Comparison of ENCODE assay signal across 9 mouse cellular contexts in the genomic region with DNA sequence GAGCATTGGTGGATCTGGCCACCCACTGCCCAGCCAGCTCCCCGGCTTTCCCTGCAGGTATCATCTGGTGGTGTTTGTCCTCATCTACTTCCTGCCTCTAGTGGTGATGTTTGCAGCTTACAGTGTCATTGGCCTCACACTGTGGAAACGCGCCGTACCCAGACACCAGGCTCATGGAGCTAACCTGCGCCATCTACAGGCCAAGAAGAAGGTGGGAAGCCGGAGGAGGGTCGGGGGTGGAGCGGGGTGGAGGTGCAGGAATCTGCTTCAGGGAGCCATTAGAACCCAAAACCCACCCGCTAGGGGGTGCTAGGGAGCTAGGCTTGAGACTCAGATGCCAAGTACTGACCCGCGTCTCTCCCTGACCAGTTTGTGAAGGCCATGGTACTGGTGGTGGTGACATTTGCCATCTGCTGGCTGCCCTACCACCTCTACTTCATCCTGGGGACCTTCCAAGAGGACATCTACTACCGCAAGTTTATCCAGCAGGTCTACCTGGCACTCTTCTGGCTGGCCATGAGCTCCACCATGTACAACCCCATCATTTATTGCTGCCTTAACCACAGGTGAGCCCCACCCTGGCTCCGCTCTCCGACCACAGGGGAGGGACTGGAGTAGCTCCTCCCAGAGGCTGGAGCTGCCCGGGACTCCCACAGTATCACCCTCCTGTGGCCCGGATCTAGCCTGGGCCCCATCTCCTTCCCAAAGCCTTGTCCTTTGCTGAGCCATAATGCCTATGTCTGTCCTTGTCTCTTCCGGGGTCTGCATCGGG. TPM values are rescaled to one million over a fixed set of nuclear protein-coding genes. Genes with fewer than 3 reads are reported as not detected.
DNase-seq lines count a peak whose midpoint lies in the region; ATAC-seq and TF ChIP-seq lines count a peak whose summit lies in the region.
"Had no signal": no experiment of that assay in that cellular context is flagged by ENCODE, and none has a peak within 500 bp of the region (broad histone marks: within the 10 kb centered on the region; RNA-seq: fewer than 3 reads in every experiment).

No protein-coding gene starts in this region.

- no peaks in the 10 kb centered on the region for H3K36me3 ChIP-seq in limb, embryonic 15.5 days
- H3K36me3 ChIP-seq in midbrain, postnatal 0 days (ENCODE audit: insufficient read depth, low read length), result no peaks in the 10 kb centered on the region
- H3K36me3 ChIP-seq in stomach, embryonic 14.5 days (ENCODE audit: control insufficient read depth, insufficient read depth, low read length), result no peaks in the 10 kb centered on the region

- peak; percentile 73 for DNase-seq in 3134 (ENCODE audit: extremely low read depth, insufficient read length, low spot score)
- DNase-seq in WW6 (ENCODE audit: low read depth, low spot score), result peak; percentile 93
- DNase-seq in cerebellum, postnatal 4 days (ENCODE audit: low spot score in 2 of 2), result peak; percentile 50 to 72
- DNase-seq in gastrocnemius, postnatal 25 days, result peak; percentile 23
- DNase-seq in kidney, adult 18-20 months, result peak; percentile 67
- DNase-seq in midbrain, postnatal 0 days (ENCODE audit: low spot score), result peak; percentile 86

- WGBS in limb, embryonic 15.5 days, result 15% methylated on average over 18 of the region's 18 CpGs
- 16% methylated on average over 18 of the region's 18 CpGs for WGBS in midbrain, postnatal 0 days
- WGBS in stomach, embryonic 14.5 days, result 21% methylated on average over 18 of the region's 18 CpGs

- 0 out of 2 replicates have a peak, but pooled peaks have one; percentile 61 for ATAC-seq in limb, embryonic 15.5 days (ENCODE audit: insufficient number of reproducible peaks, low FRiP score, low TSS enrichment, low read depth)
- ATAC-seq in midbrain, postnatal 0 days (ENCODE audit: low FRiP score), result peak; percentile 79
- ATAC-seq in stomach, embryonic 14.5 days (ENCODE audit: insufficient number of reproducible peaks, insufficient read depth, low FRiP score, low read depth), result peak; percentile 55; the same call in 1 of the 2 replicates

- H3K9ac ChIP-seq in limb, embryonic 15.5 days, result no peak overlapping the region
- H3K9ac ChIP-seq in midbrain, postnatal 0 days (replicated peaks; ENCODE audit: low read length, poor library complexity, severe bottlenecking), result no peak overlapping the region
- no peak overlapping the region for H3K9ac ChIP-seq in stomach, embryonic 14.5 days (replicated peaks; ENCODE audit: low read depth, low read length)

- no peak overlapping the region for H3K4me2 ChIP-seq in limb, embryonic 15.5 days
- H3K4me2 ChIP-seq in midbrain, postnatal 0 days (ENCODE audit: low read depth, low read length, poor library complexity, severe bottlenecking), result no peak overlapping the region
- H3K4me2 ChIP-seq in stomach, embryonic 14.5 days (replicated peaks; ENCODE audit: low read depth, low read length), result no peak overlapping the region

- H3K9me3 ChIP-seq in limb, embryonic 15.5 days, result no peaks in the 10 kb centered on the region
- H3K9me3 ChIP-seq in midbrain, postnatal 0 days (ENCODE audit: low read length), result no peaks in the 10 kb centered on the region
- no peaks in the 10 kb centered on the region for H3K9me3 ChIP-seq in stomach, embryonic 14.5 days (ENCODE audit: control insufficient read depth, low read depth, low read length)

- no peak overlapping the region for H3K4me3 ChIP-seq in limb, embryonic 15.5 days
- no peak overlapping the region for H3K4me3 ChIP-seq in midbrain, postnatal 0 days (ENCODE audit: low read depth, low read length)
- no peak overlapping the region for H3K4me3 ChIP-seq in stomach, embryonic 14.5 days (ENCODE audit: low read depth, low read length)
- H3K4me3 ChIP-seq: erythroblast, embryonic 14.5 days had no signal

- peaks cover 6% of the 10 kb centered on the region; the same call in 1 of the 2 replicates for H3K4me1 ChIP-seq in limb, embryonic 15.5 days
- H3K4me1 ChIP-seq in midbrain, postnatal 0 days (ENCODE audit: insufficient read depth, low read length), result no peaks in the 10 kb centered on the region
- H3K4me1 ChIP-seq in stomach, embryonic 14.5 days (ENCODE audit: control insufficient read depth, insufficient read depth, low read length), result no peaks in the 10 kb centered on the region

- H3K27ac ChIP-seq in limb, embryonic 15.5 days, result no peak overlapping the region
- no peak overlapping the region for H3K27ac ChIP-seq in midbrain, postnatal 0 days (ENCODE audit: low read depth, low read length)
- H3K27ac ChIP-seq in stomach, embryonic 14.5 days (ENCODE audit: low read length), result no peak overlapping the region

- peak; percentile 79 for TF ChIP-seq CTCF in midbrain, postnatal 0 days (IDR thresholded peaks at IDR 0.05)

- no peaks in the 10 kb centered on the region for H3K27me3 ChIP-seq in limb, embryonic 15.5 days
- H3K27me3 ChIP-seq in midbrain, postnatal 0 days (ENCODE audit: insufficient read depth, low read length), result no peaks in the 10 kb centered on the region
- no peaks in the 10 kb centered on the region for H3K27me3 ChIP-seq in stomach, embryonic 14.5 days (ENCODE audit: control insufficient read depth, insufficient read depth, low read length)

RNA-seq across cellular contexts. Expression of a gene that starts 9.1 kb away (rescaled TPM):
- not detected for total RNA-seq in gastrocnemius, postnatal 25 days (2021)
- not detected in 2 replicates for polyA plus RNA-seq in limb, embryonic 15.5 days (2015; fragmentation: Nextera tagmentation; extraction: Ambion mirVana)
- total RNA-seq in midbrain, postnatal 0 days (2014; rRNA removed), result not detected in 2 replicates
- 0.06 TPM in 1 of 2 replicates, not detected in the other for polyA plus RNA-seq in midbrain, postnatal 0 days (2015; fragmentation: Nextera tagmentation; extraction: Ambion mirVana)
- 0.14 and 0.69 TPM in 2 replicates for polyA plus RNA-seq in stomach, embryonic 14.5 days (2014; fragmentation: Nextera tagmentation; extraction: Ambion mirVana)
- polyA plus RNA-seq: erythroblast, embryonic 14.5 days had no signal

RNA-seq across cellular contexts. Expression of a gene that starts 30.2 kb away (rescaled TPM):
- total RNA-seq in gastrocnemius, postnatal 25 days (2021), result 1 to 10 TPM; 4.0 to 5.2 TPM
- polyA plus RNA-seq in limb, embryonic 15.5 days (2015; fragmentation: Nextera tagmentation; extraction: Ambion mirVana), result 16.3 and 17.2 TPM in 2 replicates
- total RNA-seq in midbrain, postnatal 0 days (2014; rRNA removed), result 13.8 and 20.2 TPM in 2 replicates
- 17.0 and 19.0 TPM in 2 replicates for polyA plus RNA-seq in midbrain, postnatal 0 days (2015; fragmentation: Nextera tagmentation; extraction: Ambion mirVana)
- 32.4 and 32.8 TPM in 2 replicates for polyA plus RNA-seq in stomach, embryonic 14.5 days (2014; fragmentation: Nextera tagmentation; extraction: Ambion mirVana)

Comparison
In these comparisons a context has a peak if more than half of its experiments do, and no peak if none do; other contexts are left out.
1. DNase-seq: peak in every context shown above with its lines; median percentile 93 in WW6; 86 in midbrain, postnatal 0 days; 73 in 3134; 67 in kidney, adult 18-20 months; 61 in cerebellum, postnatal 4 days; 23 in gastrocnemius, postnatal 25 days.